Mouse (Mus musculus) cerebellum, adult 2 months (tissue): ENCODE measurements around the gene Ociad2.

Source experiments
- CTCF ChIP-seq: fragments of 200-500 bp; IDR thresholded peaks from 2 replicates; pipeline ENCODE4 v1.5.1; 2011; ENCODE audit warnings: low read depth, mild to moderate bottlenecking, control low read depth, low read length, moderate library complexity, borderline replicate concordance; ENCODE audit not compliant: insufficient read depth
- POLR2A ChIP-seq: fragments of 200-500 bp; IDR thresholded peaks from 2 replicates; pipeline ENCODE4 v1.6.1; 2011; ENCODE audit warnings: low read length, control low read depth, borderline replicate concordance; ENCODE audit not compliant: insufficient read depth

GRCm38 (mm10) chr5:73319306-73319705 is 21.5 kb downstream of the Ociad2 start:
- no peak for TF ChIP-seq CTCF
- TF ChIP-seq POLR2A = no peak
